Mouse (Mus musculus): ENCODE measurements around the gene Gabpb2.

GRCm38 (mm10) chr3:95261975-95262374 lies 44.3 kb upstream of the Gabpb2 start:
- TF ChIP-seq CTCF (IDR thresholded peaks at IDR 0.05; ENCODE audit: borderline replicate concordance, insufficient read depth, low read length) (no peak), POLR2A (IDR thresholded peaks at IDR 0.05; ENCODE audit: low read depth, low read length) (no peak)

Data from embryonic fibroblast, embryonic 13.5 days (primary cell).